Mouse (Mus musculus): ENCODE measurements around the gene Shmt2.

The Shmt2 gene

DNA sequence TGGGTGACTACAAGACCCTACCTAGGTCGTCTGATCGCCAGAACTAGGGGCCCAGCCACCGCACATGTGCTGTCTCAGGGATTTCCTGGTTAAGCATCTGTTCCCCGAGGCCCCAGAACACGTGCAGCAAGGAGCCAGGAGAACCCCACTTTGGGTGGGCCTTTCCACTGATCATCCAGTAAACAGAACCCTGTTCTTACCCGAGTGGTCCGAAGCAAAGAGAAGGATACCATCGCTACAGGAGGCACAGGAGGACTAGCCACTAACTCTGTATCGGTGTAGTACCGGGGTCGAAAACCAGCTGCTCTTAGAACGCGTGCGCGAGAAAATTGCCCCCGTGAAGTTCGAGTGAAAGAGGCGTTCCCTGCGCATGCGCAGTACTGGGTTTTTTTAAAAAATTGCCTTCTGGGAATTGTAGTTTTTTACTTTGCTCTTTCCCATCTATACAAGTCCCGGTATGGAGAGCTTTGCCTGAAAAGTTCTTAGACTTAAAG, at the start of gene Shmt2:
Gene Shmt2 (minus strand): TSS at position 357 of the 494 bp plus-strand sequence.
- peak; percentile 87 for DNase-seq

DNA sequence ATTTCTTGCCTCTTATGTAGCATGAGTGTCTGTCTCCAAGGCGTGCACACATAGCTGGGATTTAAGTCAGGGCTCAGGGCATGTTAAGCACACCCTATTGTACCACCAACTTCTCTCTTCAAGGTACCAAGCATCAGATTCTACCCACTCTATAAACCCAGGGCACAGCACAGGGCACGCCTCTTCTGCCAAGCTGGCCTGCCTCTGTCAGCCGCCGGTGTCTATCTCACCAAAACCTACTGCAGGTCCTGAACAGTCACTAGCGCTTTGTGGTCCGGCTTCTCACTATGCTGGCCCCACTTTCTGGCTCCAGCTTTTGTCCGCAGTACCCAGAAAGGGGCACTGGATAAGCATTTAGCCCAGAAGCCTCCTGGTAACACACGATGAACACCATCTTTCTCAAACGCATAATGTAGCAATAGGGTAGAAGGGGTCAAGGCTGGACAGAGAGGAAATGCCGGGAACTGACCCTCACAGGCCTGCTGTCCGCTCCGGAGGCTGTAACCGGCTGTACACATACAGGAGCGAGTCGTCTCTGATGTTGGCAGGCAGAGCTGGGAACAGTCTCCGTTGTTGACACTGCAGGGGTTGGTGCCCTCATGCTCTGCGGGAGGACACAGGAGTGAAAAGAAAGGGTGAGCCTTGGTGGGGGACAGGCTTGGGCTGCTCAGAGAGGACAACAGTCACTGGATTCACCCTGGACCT, 48.8 kb upstream of the Shmt2 start:
- no peak for DNase-seq

DNA sequence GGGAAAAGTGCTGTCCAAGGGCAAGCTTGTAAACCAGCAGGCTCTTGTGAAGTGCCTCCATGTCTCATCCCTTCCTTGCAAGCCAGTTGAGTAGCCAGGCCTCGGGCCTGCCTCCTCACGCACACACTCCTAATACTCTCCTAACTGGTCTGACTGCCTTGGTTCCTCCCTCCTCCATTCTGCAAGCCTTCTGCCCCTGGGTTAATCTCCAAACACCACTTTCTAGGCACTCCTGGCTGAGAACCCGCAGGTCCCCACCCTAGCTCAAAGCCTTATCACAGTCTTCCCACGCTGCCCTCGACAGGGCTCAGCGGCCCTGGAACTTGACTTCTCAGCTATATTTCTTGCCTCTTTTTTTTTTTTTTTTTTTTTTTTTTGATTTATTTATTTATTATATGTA, 48.1 kb upstream of the Shmt2 start:
- DNase-seq = no peak

DNA sequence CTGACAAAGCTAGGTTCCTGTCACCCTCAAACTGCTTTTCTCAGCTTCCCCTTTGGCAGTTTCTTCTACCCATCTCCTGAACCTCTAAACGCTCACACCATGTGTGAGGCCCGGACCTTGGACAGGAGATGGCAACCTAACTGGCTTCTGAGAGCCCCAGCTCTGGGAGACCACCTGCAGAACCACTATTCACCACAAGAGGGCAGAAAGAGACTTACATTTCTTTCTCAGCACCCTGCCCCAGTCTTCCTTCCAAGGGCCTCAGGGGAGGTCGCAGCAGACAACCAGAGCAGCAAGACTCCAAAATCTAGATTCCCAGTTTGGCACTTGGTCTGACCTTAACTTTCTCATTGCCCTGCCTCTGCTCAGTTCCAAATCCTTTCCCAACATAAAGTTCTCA, 47.2 kb upstream of the Shmt2 start:
- peak; percentile 52 for DNase-seq

DNA sequence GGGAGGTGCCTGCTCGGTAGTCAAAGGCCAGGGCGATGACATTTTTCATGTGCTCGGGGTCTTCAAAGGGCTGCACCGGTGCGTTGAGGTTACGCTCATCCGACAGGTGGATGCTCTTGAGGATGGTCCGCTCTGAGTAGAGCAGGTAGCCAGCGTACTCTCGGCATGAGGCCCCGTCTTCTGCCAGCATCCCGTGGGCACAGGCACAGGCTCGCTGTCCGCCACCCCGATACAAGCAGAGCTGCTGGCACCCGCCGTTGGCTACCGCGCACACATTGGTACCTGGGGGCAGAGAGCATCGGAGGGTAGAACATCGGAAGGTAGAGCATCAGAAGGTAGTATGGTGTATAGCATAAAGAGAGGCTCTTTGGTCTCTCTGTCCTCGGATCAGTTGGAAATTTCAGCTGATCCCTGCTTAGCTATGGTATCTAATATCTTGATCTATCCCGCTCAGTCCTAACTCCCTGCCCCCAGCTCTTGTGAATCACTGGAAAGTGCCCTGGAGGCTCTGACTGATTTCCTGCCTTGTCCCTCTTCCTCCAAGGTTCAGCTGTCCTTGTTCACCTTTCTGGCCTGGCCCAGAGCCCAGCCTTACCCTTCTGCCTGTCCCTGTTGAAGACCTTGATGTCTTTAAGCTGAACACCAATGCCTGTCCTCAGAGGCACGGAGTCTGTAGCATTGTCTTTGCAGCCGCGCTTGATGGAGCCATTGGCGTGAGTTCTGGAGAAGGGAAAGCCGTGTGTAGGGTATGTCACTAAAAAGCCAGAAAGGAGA, 44.5 kb upstream of the Shmt2 start:
- DNase-seq = no peak

DNA sequence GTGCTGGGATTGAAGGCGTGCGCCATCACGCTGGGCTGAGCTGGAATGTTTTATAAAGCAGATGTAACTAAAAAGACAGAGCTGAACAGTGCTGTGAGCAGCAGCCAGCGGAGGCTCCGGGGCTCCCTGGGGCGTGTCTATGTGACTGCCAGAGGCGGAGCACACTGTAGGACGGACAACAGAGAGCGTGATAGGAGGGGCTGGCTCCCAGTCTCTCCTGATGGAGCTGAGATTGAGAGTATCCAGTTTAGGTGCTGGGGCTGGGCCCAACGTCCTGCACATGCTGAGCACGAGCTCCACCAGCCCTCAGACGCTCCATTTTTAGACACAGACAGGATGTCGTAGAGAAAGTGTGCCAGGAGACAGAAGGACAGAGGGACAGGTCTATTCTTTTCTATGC, 42.1 kb upstream of the Shmt2 start:
- DNase-seq = no peak

- DNase-seq = no peak
These were observed 41.6 kb upstream of the Shmt2 start for GRCm38 (mm10) chr10:127563840-127564239.

- DNase-seq = no peak
These were observed 38.9 kb upstream of the Shmt2 start for GRCm38 (mm10) chr10:127561145-127561544.

GRCm38 (mm10) chr10:127557397-127557796, 35.2 kb upstream of the Shmt2 start:
- DNase-seq = no peak

- DNase-seq = no peak
These were observed 33.5 kb upstream of the Shmt2 start for GRCm38 (mm10) chr10:127555703-127556102.

DNA sequence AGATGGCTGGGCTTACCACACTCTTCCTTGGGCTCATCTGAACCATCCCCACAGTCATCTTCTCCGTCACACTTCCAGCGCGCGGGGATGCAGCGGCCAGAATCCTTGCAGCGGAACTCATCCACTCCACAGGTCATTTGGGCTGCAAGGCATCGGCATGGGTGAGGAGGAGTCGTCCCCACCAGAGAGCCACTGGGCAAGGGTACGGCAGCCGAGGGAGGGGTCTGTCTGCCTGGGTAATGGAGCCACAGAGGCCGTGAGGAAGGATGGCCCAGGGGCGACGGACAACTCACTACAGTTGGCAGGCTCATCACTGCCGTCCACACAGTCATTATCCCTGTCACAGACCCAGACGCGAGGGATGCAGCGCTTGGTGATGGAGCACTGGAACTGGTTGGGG, 27.6 kb upstream of the Shmt2 start:
- DNase-seq = no peak

- no peak for DNase-seq
These were observed 26.0 kb upstream of the Shmt2 start for GRCm38 (mm10) chr10:127548236-127548635.

GRCm38 (mm10) chr10:127546505-127546904, 24.3 kb upstream of the Shmt2 start:
- DNase-seq = no peak

- no peak for DNase-seq
These were observed 22.1 kb upstream of the Shmt2 start for GRCm38 (mm10) chr10:127544375-127544774.

- no peak for DNase-seq
These were observed 21.7 kb upstream of the Shmt2 start for GRCm38 (mm10) chr10:127543916-127544315.

- DNase-seq = no peak
These were observed 20.5 kb upstream of the Shmt2 start for GRCm38 (mm10) chr10:127542720-127543119.

GRCm38 (mm10) chr10:127542084-127542483, 19.8 kb upstream of the Shmt2 start:
- peak; percentile 49 for DNase-seq

DNA sequence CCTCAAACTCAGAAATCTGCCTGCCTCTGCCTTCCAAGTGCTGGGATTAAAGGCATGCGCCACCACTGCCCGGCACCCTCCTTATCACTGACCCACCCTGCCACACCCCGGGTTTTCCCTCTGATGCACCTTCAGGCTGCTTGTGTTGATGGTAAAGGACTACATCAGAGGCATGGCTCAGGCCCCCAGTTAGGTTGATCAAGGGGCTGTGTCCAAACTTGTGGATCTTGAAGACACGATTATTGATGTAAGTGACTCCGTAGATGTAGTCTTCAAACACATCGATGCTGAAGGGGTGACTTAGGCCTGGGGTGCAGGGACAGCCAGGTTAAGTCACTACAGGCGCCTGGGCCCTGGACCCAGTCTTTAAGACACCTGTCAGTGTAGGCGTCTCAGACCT, 19.3 kb upstream of the Shmt2 start:
- DNase-seq = no peak

GRCm38 (mm10) chr10:127537854-127538583, 15.8 kb upstream of the Shmt2 start:
- peak; percentile 82 for DNase-seq

DNA sequence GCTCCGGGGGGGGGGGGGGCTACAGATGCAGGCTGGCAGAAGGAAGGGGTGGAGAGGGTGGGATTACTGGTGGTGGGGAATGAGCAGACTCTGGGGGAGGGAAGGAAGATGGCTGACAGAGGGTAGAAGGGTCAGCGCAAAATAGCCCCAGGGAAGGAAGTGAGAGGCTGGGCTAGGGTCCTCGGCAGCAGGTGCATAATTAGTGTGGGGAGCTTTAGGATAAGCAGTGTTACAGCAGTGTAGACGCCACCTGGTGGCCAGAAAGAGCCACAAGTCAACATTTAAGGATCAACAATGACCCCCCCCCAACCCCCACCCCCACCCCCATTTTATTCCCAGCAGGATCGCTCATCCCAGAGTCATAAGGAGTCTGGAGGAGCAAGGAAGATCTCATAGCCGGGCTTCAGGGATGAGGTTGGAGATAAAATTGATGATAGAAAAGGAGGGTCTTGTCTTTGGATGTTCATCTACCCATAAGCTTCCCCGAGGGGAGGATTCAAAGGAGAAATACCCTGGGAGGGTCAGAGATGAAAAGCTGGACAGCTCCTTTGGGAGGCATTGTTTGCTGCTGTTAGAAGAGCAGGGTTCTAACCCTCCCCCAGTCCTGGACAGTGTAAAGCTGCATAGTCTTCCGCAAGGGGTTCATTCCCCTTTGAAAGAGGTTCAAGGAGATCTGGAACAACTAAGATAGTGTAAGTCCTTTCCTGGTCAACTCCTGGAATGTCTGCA, 14.5 kb upstream of the Shmt2 start:
- DNase-seq = no peak

- no peak for DNase-seq
These were observed 12.7 kb upstream of the Shmt2 start for GRCm38 (mm10) chr10:127534929-127535384.

DNA sequence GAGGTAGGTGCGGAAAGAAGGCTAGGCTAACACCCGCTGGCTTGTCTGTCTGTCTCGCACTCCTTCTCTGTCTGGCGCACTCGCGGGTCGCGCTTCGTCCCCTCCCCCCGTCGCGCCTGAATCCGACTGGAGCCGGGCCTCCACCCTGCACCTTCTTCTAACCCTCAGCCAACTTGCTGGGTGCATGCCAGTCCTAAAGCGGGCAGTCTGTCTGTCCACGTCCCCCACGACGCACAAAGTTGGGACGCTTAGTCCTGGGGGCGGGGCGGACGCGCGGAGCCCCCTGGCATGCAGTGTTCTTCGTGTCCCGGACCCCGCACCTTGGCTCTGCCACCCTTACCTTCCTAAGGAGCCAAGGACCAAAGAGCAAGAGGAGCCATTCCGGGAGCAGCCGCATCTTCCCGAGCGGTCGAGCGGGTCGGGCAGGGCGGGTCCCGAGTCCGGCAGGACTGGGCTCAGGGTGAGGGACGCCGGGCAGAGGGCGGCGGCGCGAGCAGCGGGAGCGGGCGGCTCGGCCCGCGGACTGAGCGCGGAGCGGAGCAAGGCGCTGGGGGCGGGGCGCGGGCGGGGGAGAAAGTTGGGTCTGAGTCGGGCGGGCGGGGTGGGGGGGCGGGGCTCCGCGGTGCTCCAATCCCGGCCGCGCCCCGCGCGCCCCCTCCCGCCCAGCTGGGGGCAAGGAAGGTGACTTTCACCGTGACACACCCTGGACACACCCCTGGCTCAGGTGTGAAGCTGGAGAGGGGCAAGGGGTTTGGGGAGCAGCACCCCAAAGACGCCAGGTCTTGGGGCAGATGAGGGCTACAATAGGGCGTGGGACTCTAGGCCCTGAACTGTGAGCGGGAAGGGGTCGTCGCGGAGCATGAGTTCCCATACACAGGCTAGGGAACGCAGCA, 12.0 kb upstream of the Shmt2 start, which contains the start of gene Nxph4:
Gene Nxph4 (minus strand): TSS at position 524 of the 893 bp plus-strand sequence.
- DNase-seq = no peak
